Mouse (Mus musculus) embryonic facial prominence, embryonic 10.5 days (tissue): ENCODE measurements around the gene Mt3. TPM values are rescaled to one million over a fixed set of nuclear protein-coding genes. Genes with fewer than 3 reads are reported as not detected.
"Not testable (repeated sequence)": the region's sequence is repeated elsewhere in the genome, so short reads cannot be mapped to it uniquely, and the experiment has no call there.

Experiments
- DNase-seq: peaks from one replicate; pipeline ENCODE4 v3.0.0-alpha.2; 2017; ENCODE audit warnings: low spot score
- H3K27ac ChIP-seq: fragments of 300-500 bp; sonication (generic); replicated peaks from 2 replicates; pipeline ENCODE4 v1.5.1; 2016; ENCODE audit warnings: mild to moderate bottlenecking
- H3K27me3 ChIP-seq: fragments of 300-500 bp; sonication (generic); replicated peaks from 2 replicates; pipeline ENCODE4 v1.6.1; 2016; ENCODE audit warnings: low read depth, mild to moderate bottlenecking; ENCODE audit not compliant: poor library complexity, severe bottlenecking
- H3K36me3 ChIP-seq: fragments of 300-500 bp; sonication (generic); replicated peaks from 2 replicates; pipeline ENCODE4 v1.6.1; 2016; ENCODE audit warnings: mild to moderate bottlenecking, moderate library complexity
- H3K4me1 ChIP-seq: fragments of 300-500 bp; sonication (generic); 2 replicates; pipeline ENCODE4 v1.6.1; 2016
- H3K4me3 ChIP-seq: fragments of 300-500 bp; sonication (generic); 2 replicates; pipeline ENCODE4 v1.5.1; 2016; ENCODE audit warnings: mild to moderate bottlenecking, moderate library complexity
- H3K9me3 ChIP-seq: fragments of 300-500 bp; sonication (generic); 2 replicates; pipeline ENCODE4 v1.6.1; 2016; ENCODE audit warnings: mild to moderate bottlenecking
- WGBS: fragments of 180-500 bp; shearing (Covaris S2); methylation state at CpG from one replicate; pipeline ENCODE4 v1.1.7; 2016; 5-methylcytosine and 5-hydroxymethylcytosine counted together
- polyA plus RNA-seq: library from polyadenylated mRNA; unstranded; fragments of >200 nt; fragmentation: Nextera tagmentation; extraction: Ambion mirVana; gene quantifications from 2 replicates; pipeline ENCODE4 v1.2.1, GENCODE M21; 2016

The Mt3 gene
- polyA plus RNA-seq, 1 experiment from 2014 or later: 10.0 TPM

GRCm38 (mm10) chr8:94129133-94129789 lies 23.1 kb upstream of the Mt3 start:
- Histone ChIP-seq H3K27ac (no peak overlapping the region), H3K4me1 (0 out of 2 replicates have a peak, but pooled peaks cover 5% of the 10 kb centered on the region), H3K4me3 (no peak overlapping the region), H3K36me3 (no peaks in the 10 kb centered on the region), H3K27me3 (no peaks in the 10 kb centered on the region), H3K9me3 (no peaks in the 10 kb centered on the region)
- DNase-seq: no peak
- WGBS: 85% methylated on average over 6 of the region's 6 CpGs

- DNase-seq: no peak
These were observed 22.3 kb upstream of the Mt3 start for GRCm38 (mm10) chr8:94130126-94130525.

GRCm38 (mm10) chr8:94132096-94132495 lies 20.3 kb upstream of the Mt3 start:
- DNase-seq: no peak
- peaks cover 9% of the 10 kb centered on the region for H3K4me1 ChIP-seq
- H3K27me3 ChIP-seq: no peaks in the 10 kb centered on the region
- WGBS: 84% methylated on average over 5 of the region's 5 CpGs
- no peaks in the 10 kb centered on the region for H3K36me3 ChIP-seq
- no peak overlapping the region for H3K4me3 ChIP-seq
- H3K9me3 ChIP-seq: no peaks in the 10 kb centered on the region
- no peak overlapping the region for H3K27ac ChIP-seq

More at GRCm38 (mm10) chr8:94130126-94130525, 22.3 kb upstream of the Mt3 start:
- H3K27ac ChIP-seq: no peak overlapping the region
- H3K4me3 ChIP-seq: no peak overlapping the region
- no peaks in the 10 kb centered on the region for H3K9me3 ChIP-seq
- WGBS: 91% methylated on average over 4 of the region's 4 CpGs
- H3K36me3 ChIP-seq: no peaks in the 10 kb centered on the region
- no peaks in the 10 kb centered on the region for H3K27me3 ChIP-seq
- no peaks in the 10 kb centered on the region for H3K4me1 ChIP-seq

GRCm38 (mm10) chr8:94134601-94135000 lies 17.8 kb upstream of the Mt3 start:
- not testable (repeated sequence) for H3K4me1 ChIP-seq, H3K27ac ChIP-seq, H3K27me3 ChIP-seq, DNase-seq, H3K9me3 ChIP-seq, H3K4me3 ChIP-seq, H3K36me3 ChIP-seq
- WGBS: 72% methylated on average over 3 of the region's 3 CpGs

GRCm38 (mm10) chr8:94135556-94135955 lies 16.9 kb upstream of the Mt3 start:
- Histone ChIP-seq H3K4me3 (no peak overlapping the region), H3K27me3 (no peaks in the 10 kb centered on the region), H3K9me3 (no peaks in the 10 kb centered on the region), H3K27ac (no peak overlapping the region), H3K4me1 (peaks cover 10% of the 10 kb centered on the region), H3K36me3 (no peaks in the 10 kb centered on the region)
- WGBS: 88% methylated on average over 6 of the region's 6 CpGs
- no peak for DNase-seq

GRCm38 (mm10) chr8:94136192-94136591 lies 16.2 kb upstream of the Mt3 start:
- no peak for DNase-seq
- H3K27ac ChIP-seq: no peak overlapping the region
- peaks cover 10% of the 10 kb centered on the region for H3K4me1 ChIP-seq
- no peaks in the 10 kb centered on the region for H3K27me3 ChIP-seq
- no peak overlapping the region for H3K4me3 ChIP-seq
- H3K9me3 ChIP-seq: no peaks in the 10 kb centered on the region
- 81% methylated on average over 7 of the region's 7 CpGs for WGBS
- no peaks in the 10 kb centered on the region for H3K36me3 ChIP-seq

GRCm38 (mm10) chr8:94136933-94137332 lies 15.5 kb upstream of the Mt3 start, which contains the start of gene Mt4:
TSS of gene Mt4 (plus strand) at chr8:94137197.
- Histone ChIP-seq H3K27ac (no peak within 1 kb of the TSS), H3K36me3 (no peaks in the 10 kb centered on the region), H3K27me3 (no peaks in the 10 kb centered on the region), H3K4me1 (peaks cover 10% of the 10 kb centered on the region), H3K9me3 (no peaks in the 10 kb centered on the region), H3K4me3 (no peak within 1 kb of the TSS)
- WGBS: 53% methylated on average over 6 of the region's 6 CpGs
- DNase-seq: no peak

GRCm38 (mm10) chr8:94140266-94140795 lies 12.1 kb upstream of the Mt3 start:
- Histone ChIP-seq H3K27ac (no peak overlapping the region), H3K4me1 (peaks cover 10% of the 10 kb centered on the region), H3K27me3 (no peaks in the 10 kb centered on the region), H3K4me3 (no peak overlapping the region), H3K36me3 (no peaks in the 10 kb centered on the region), H3K9me3 (no peaks in the 10 kb centered on the region)
- WGBS: 77% methylated on average over 4 of the region's 4 CpGs
- DNase-seq: no peak

GRCm38 (mm10) chr8:94148236-94148635 lies 4.2 kb upstream of the Mt3 start:
- H3K4me1 ChIP-seq: peaks cover 12% of the 10 kb centered on the region
- H3K9me3 ChIP-seq: no peaks in the 10 kb centered on the region
- WGBS: 54% methylated on average over 5 of the region's 5 CpGs
- no peak overlapping the region for H3K27ac ChIP-seq
- H3K4me3 ChIP-seq: no peak overlapping the region
- H3K27me3 ChIP-seq: peaks cover 28% of the 10 kb centered on the region
- no peaks in the 10 kb centered on the region for H3K36me3 ChIP-seq
- DNase-seq: no peak

- peaks cover 48% of the 10 kb centered on the region for H3K27me3 ChIP-seq
- H3K4me3 ChIP-seq: no peak overlapping the region
- no peaks in the 10 kb centered on the region for H3K9me3 ChIP-seq
- no peak overlapping the region for H3K27ac ChIP-seq
- no peaks in the 10 kb centered on the region for H3K36me3 ChIP-seq
- DNase-seq: no peak
- WGBS: 81% methylated on average over 5 of the region's 5 CpGs
- H3K4me1 ChIP-seq: peaks cover 28% of the 10 kb centered on the region
These were observed 1.5 kb upstream of the Mt3 start for GRCm38 (mm10) chr8:94150925-94151324.

- Histone ChIP-seq H3K4me1 (peaks cover 28% of the 10 kb centered on the region), H3K9me3 (no peaks in the 10 kb centered on the region), H3K27ac (no peak overlapping the region), H3K27me3 (peaks cover 49% of the 10 kb centered on the region), H3K36me3 (no peaks in the 10 kb centered on the region), H3K4me3 (peak overlapping the region; percentile 54)
- no peak for DNase-seq
- WGBS: 24% methylated on average over 7 of the region's 7 CpGs
These were observed 1.0 kb downstream of the Mt3 start for GRCm38 (mm10) chr8:94153451-94153850.

- H3K36me3 ChIP-seq: no peaks in the 10 kb centered on the region
- H3K27ac ChIP-seq: no peak overlapping the region
- no peak for DNase-seq
- no peaks in the 10 kb centered on the region for H3K9me3 ChIP-seq
- H3K4me3 ChIP-seq: no peak overlapping the region
- peaks cover 49% of the 10 kb centered on the region for H3K27me3 ChIP-seq
- peaks cover 28% of the 10 kb centered on the region for H3K4me1 ChIP-seq
- WGBS: 54% methylated on average over 6 of the region's 6 CpGs
These were observed 2.1 kb downstream of the Mt3 start for GRCm38 (mm10) chr8:94154537-94154936.

- Histone ChIP-seq H3K4me1 (peaks cover 28% of the 10 kb centered on the region), H3K36me3 (no peaks in the 10 kb centered on the region), H3K4me3 (no peak overlapping the region), H3K27me3 (peaks cover 42% of the 10 kb centered on the region), H3K27ac (no peak overlapping the region), H3K9me3 (no peaks in the 10 kb centered on the region)
- WGBS: 81% methylated on average over 4 of the region's 4 CpGs
- DNase-seq: no peak
These were observed 3.7 kb downstream of the Mt3 start for GRCm38 (mm10) chr8:94156092-94156491.
